Mouse (Mus musculus): ENCODE measurements around the gene Prickle2.

The Prickle2 gene

DNA sequence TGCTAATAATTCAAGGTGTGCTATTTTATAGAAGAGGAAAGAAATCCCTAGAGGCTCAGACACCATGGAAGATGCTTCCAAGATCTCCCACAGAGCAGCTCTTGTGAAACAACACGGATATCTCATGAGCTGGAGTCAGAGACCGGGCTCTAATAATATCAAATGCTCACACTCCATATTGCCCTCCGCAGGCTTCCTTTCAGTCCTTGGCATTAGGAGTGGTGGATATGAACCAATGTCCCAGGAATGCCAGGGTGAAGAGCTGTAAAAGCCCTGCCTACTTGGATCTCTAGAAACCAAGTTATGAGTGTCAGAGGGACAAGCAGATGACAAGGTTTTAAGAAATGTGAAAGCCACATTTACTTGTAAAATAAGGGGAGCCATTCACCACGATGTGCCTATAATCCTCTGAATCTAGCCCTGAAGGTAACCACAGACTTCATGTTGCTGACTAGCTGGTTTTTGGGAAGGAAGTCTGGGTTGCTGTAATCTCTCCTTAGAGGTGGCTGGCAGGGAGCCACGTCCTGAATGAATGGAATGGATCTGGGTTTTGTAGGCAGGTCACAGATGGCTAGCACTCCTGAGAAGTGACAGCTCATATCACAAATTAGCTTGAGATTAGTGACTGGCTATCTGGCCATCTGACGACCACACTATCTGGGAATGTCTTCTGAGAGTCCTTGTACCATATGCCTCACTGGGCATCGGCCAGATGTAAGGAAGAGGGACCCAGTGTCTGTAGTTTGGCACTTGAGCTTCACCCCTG lies 278.4 kb downstream of the Prickle2 start:
- DNase-seq = peak; percentile 16

DNA sequence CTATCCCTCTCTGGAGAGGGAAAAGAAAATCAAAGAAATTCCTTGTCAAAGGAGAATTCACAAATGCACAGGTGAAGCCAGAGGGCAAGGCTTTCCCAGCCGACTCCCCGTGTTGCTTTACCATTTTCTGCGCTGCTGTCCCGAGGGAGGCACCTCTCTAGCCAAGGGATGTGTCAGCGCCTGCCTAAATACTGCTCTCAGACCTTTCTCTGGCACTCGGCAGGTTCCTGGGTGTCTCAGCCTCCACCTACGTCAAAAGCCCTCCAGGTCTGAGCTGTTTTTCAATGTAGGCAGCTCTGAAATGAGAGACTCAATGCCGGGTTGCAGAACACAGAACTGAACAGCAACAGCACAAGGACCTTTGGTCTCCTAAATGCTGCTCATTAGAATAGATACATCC lies 280.1 kb downstream of the Prickle2 start:
- no peak for DNase-seq

DNA sequence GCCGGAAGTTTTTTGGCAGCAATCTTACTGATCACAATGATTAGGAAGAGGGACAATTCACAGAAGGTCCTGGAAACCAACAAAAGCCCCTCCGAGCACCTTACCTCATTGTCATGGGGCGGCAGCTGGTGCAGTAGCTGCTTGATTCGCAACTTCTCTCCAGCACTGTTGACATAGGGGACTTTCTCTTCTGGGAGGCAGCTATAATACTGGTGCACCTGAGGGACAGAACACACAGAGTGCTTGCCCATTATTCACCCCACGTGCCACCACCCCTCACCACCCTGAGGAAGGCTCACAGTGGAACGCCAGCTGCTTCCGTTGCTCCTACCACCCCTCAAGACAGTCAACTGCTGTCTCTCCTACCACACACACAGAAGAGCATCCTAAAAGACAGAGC lies 280.5 kb downstream of the Prickle2 start:
- no peak for DNase-seq

DNA sequence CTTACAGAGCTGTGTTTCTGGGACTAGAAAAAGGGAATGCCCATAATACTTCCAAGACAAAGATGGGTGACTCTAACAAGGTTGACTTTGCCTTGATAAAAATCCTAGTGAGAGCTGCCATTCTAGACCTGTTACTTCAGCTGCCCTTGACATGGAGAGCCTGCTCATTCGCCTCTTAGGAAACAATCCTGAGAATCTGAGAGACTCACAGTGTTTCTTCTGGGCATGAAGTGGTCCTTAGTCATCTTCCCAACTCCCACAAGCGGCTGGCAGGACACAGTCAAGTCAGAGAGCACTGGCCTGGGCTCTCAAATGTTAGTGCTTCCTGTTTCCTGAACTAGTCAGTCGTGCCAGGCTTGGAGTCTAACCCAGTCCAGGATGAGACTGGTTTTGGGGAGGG lies 281.0 kb downstream of the Prickle2 start:
- DNase-seq = no peak

DNA sequence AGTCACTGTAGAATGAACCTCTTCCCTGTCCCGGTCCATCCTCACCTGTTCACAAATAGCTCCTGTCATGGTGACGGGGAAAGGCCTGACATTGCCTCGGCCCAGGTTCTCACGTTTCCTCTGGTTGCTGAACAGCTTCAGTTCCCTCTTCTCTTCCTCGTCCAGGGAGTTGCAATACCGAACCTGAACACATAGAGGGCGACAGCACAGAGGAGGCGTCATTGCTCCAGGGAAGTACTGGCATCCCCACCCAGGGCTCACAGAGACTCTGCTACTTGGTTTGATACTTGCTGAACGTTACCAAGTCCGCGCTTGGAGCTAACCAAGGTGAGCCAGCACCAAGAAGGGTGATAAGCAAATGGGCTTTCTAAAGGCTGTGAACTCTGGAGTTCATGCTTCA lies 283.7 kb downstream of the Prickle2 start:
- no peak for DNase-seq

DNA sequence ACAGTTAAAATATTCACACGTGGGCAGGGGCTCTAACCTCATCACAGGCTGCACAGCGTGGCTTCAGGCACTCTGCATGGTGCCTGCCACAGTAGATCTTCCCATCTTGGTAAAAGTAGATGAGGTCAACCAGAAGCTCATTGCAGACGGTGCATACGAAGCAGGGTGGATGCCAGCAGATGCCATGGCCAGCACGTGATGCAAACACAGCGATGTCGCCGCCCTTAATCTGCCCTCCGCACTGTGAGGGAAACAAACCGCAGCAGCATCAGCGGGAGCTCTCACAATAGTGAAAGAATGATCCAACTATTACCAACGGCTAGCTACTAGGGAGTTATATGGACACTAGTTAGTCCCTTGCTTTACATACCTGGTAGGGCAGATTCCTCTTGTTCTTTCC lies 285.8 kb downstream of the Prickle2 start:
- no peak for DNase-seq

DNA sequence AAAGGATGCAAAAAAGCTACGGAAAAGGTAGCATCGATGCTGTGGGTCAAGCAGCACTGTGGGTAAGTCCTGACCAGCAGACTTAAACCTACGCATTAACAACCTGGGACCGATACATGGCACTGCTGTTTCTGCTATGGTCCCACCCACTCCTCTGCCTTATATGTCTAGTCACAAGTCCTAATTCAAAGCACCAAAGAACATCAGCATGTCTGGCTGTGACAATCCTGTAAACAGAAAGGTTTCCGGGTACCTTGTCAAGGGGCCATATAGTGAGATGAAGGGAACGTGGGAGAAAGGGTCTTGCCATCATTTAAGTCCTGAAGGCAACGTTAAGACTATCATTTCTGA lies 290.6 kb downstream of the Prickle2 start:
- no peak for DNase-seq

DNA sequence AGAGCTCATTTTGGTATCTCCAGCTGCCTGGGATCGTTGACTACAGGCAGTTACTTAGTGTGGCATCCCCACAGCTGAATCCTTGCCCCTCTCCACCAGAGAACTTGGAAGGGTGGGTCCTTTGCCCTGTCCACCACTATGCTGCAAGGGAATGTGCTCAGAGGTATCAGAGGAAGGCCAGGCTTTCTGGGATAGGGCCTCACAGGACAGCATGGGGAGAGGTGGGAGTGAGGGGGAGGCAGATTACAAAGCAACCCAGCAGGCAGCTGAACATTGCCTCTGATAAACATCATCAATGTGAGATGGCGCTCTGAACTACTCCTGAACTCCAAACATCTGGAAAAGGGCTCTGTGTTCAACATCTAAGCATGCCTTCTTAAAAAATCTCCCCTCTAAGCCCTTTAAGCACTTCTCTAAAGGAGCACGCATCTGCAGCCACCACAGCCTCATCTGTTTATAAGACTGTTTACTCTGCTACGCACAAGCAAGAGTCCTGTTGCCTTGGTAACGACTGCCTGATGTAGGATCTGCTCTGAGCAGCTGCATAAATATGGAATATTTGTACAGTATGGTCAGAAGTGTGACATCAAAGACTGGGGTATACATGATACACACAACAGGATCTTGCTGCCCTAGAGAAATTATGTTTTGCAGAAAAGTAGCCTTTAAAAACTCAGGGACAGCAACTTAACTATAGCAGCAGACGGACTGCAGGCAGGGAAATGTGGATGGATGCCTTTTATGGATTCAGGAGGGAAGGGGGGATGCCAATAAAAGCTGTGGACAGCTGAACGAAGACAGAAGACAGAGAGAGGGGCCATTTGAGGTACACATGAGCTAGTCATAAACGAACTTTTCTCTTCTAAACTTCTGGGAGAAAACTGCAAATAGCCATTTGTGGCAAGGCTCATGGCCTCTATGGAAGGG lies 291.2 kb downstream of the Prickle2 start:
- no peak for DNase-seq

DNA sequence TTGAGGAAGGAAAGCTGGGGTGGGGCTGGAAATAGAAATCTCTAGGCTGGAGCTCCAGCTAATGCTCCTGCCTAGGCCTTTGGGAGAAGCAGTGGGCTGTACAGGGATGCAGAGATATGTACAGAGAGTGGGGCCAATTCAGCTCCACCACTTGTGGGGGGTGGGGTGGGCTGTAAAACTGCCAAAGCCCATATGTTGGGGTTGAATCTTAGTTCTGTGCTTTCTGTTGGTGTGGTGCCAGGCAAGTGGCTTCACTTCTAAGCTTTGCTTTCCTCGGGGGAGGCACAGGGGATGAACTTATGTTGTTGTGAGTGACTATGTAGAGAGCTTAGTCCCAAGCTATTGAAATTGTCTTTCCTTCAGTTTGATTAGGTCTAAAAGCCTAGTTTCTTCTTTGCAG lies 292.0 kb downstream of the Prickle2 start:
- DNase-seq = no peak

DNA sequence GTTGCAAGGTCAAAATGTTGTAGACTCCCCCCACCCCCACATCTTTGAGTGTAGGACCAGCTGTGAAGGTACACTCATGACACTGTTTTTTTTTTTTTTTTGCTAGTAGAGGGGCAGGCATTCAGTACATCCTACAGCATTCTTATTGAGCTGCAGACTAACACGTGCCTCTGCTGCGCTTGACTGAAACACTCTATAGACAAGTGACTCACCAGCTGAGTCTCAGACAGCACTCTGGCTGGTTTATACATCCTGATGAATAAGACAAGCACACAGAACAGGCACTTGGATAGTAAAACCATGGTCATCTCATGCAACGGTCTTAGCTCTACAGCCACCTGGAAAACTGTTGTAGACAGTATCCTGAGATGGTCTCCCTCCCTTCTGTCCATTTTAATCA lies 296.2 kb downstream of the Prickle2 start:
- DNase-seq = no peak

DNA sequence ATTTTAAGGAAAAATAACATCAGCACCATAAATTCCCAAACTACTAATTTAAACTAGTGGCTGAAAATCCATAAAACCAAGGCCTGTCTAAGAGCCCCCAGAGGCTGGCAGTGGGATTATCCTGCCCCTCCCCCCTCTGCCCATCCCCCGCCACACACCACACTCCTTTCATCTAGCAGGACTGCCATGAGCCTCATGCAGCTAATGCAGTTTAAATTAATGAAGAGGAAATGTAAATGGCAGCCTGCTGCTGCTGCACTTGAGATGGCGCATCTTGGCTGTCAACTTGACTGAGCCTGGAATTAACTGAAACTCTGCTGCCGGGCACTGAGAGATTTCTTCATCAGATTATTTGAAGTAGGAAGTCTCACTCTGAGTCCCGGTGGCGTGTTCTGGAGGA lies 298.7 kb downstream of the Prickle2 start:
- no peak for DNase-seq

DNA sequence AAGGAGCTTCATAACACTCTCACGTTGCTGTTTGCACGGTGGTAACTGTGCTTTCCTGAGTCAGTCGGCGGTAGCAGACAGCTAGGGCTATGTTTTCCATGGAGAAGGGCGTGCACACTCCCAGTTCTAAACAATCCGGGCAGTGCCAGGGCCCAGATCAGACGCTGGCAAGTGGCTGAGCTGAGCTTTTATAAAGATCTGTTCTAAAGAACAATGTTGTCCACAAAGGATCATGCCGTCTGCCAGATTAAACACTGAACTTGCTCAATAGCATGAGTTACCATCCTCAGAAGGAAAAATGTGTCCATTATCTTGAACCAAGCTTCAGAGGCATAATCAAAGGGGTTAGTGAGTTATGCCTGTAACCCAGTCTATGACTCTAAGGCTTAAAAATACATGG lies 300.4 kb downstream of the Prickle2 start:
- DNase-seq = no peak

DNA sequence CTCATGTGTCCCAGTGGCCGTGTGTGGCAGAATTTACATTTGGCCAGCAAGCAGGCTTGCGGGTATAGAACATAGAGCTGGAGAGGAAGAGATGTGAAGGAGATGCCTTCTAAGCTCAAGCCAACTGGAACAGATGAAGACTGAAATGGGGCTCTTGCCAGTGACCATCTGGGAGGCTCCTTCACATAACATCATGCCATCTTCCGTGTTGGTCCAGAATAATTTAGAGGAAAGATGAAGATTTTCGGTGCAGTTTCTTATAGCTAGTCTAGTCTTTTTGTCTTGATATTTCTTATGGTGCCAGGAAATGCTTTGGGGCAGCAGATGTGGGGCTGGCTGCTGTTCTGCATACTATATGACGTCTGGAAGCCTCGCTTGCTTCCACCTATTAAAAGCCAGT lies 308.1 kb downstream of the Prickle2 start:
- DNase-seq = no peak

DNA sequence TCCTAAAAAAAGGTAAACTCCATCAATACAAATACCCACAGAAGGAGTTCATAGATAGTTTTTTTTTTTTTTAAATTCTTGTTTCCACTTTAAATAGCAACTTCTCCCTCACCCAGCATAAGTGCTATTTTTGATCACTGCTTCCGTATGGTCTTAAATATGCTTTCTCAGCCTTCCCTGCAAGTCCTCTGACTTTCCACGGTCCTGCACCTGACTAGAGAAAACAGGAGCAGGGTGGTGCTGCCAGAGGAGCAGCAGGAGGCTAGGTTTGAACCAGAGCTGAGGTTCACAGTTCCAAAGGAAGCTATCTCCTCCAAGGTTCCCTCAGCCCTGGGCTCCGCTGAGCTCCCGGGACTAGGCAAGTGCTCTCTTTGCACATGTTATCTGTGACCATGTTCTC lies 310.4 kb downstream of the Prickle2 start:
- DNase-seq = no peak

DNA sequence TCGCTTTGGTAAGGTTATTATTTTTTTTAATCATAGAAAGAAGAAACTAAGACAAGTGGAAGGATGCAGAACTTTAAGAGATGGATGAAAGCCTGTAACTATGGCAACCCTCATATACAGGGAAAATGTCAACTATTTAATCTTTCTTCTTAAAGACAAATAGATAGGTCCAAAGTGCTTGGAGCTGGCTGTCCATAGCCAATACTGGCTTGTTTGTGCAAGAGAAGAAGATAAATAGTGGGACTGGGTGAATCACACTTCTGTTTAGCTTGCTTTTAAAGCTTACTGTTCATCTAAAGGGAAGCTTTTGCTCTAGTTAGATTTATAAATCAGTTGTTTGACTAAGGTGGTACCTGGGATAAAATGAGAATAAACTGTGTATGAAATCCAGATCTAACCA lies 310.8 kb downstream of the Prickle2 start:
- DNase-seq = no peak

DNA sequence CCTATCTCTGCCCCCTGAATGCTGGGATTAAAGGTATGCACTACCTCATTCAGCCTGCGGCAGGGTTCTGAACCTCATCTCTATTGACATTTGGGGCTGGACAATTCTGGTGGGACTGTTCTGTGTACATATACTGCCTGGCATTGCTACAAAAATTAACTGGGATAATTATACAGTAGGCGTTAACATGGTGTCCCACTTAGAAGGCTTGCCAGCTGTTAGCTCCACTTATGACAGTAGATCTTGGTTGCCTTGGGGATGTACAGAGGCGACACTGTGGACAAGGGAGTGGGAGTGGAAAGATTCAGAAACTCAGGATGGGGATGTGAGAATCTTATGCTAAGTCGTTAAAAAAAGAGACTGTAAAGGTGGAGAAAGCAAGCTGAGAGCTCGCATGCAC lies 311.3 kb downstream of the Prickle2 start:
- no peak for DNase-seq

DNA sequence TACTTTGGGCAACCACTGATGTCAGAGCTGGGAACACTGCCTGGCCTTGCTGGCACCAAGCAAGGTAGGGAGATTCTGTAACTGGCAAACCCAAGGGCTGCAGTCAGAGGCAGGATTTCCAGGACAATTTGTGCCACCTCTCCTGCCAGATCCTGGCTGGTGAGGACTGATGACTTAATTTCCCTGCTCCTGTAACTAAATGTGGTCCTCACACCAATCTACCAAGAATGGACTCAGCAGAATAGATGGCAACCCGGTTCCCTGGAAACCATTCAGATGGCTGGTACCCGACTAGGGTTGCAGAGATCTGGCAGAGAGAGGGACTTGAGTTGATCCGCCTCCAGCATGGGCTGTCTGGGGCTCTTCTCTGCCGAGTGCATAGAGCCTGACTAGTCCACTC lies 315.6 kb downstream of the Prickle2 start:
- peak; percentile 7 for DNase-seq

DNA sequence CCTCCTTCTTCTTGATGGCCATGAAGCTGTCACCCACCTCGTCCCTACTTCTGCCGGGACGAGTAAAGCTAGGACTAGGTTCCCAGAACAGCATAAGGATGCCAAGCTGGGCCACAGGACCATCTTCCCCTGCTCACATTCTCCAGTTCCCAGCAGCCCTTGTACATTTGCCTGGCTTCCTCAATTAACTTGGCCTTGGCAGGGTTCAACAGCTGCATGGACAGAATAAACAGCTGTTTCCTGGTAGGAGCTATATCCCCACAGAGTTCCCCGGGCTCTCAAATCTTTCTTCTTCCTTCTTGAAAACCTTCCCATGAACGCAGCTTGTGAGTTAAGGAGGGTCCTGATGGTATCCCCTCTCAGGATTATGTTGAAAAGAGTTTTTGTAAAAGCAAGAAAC lies 317.3 kb downstream of the Prickle2 start:
- no peak for DNase-seq

DNA sequence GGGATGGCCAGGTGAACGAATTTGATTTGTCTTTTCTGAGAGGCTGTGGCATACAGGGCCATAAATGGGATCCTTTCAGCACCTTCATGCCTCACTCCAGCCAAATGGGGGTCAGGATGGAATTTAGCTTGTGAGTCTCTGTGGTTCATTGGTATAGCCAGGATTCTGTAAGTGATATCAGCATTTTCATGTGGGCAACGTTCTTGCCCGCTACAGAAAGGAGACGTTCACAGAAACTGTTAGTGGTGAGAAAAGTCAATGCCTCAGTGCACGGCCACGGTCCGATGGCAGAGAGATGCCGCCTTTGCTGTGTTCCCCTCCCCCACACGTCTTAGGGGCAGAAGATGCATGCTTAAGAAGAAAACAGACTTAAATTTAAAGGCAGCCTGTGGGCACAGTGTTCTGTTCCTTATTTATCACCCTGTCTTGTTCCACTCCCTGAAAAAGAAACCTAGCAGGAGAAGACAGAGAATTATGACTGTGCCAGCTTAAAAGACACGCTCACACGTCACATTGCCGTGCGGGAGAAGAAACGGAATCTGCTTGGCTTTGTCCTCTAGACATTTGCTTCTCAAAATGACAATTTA lies 322.7 kb downstream of the Prickle2 start:
- no peak for DNase-seq

DNA sequence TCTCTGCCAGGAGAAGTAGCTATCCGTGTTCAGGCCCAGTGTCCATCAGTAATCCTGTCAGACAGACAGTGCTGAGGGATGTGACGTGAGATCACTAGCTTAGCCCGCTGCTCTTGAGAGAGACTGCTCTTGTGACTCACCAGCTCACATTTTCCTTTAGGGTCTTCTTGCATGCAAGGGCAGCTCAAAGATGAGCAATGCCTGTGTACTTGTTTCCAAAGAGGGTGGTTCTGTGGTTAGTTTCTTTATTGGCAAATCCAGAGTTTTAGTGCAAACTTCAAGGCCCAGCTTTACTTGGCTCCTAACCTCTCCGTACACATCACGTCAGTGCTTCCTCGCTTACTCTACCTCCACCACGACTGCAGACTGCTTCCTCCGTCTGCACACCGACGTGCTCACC lies 324.9 kb downstream of the Prickle2 start:
- no peak for DNase-seq

DNA sequence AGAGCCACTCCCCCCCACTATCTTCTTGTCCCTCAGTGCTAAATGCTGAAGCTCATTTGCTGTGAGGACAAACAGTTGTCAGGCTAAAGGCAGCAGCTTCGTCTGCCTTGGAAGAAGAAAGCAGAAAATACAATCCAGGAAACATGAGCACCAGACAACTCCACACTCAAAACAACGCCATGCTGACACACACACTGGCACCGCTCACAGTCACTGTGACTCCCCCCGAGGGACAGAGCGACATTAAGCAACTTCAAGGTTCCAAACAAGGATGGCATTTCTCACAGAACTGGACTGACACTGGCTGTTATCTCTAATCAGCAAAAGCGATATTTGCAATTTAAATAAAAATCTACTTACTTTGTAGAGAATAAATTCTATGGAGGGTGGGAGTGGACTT lies 331.1 kb downstream of the Prickle2 start:
- no peak for DNase-seq

DNA sequence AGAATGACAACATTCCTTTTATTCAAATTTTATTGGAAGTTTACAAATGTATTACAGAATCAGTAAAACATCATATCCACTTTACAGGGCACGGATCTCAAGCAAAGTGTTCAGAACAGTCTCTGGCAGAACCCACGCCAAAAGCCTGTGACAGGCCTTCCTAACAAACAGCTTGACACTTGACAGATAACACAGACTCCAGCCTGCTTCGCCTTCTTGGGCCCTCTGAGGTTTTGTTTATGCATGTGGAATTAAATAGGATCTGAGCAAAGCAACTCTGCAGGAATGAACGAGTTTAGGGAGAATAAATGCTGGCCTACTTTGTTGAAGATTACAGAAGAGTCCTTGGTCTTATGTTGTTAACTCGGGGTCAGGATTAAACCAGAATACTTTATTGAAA lies 335.1 kb downstream of the Prickle2 start:
- no peak for DNase-seq

DNA sequence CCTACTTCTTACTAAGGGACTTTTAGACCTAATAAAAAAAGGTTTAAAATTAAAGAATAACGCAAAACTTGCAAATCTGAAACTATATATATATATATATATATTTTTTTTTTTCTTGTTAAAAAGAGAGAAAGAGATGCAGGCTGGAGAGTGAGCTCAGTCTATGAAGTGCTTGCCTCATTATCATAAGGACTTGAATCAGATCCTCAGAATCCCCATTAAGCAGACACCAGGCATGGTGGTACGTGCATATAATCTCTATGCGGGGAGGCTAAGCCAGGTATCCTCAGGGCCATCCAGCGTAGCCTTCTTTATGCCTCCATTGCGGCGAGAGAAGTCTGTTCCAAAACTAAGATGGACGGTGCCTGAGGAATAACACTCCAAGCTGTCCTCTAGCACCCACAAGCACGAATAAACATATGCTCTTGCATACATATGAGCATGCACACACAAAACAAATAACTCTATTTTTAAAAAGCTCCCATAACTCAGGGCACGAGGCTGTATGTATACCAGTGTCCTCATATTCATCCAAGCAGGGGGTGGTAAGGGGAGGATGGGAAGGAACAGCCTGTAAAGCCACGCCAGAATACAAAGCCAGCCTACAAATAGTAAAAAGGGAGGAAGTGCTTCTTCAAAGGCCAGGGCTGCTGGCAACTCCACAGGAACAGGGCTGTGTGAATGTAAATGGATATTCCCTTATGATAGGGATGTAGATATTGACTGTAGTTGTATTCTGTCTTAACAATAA lies 358.5 kb downstream of the Prickle2 start:
- no peak for DNase-seq
